Mouse (Mus musculus) midbrain, embryonic 13.5 days (tissue): ENCODE data around the gene Atoh8. TPM values are rescaled to one million over a fixed set of nuclear protein-coding genes. Genes with fewer than 3 reads are reported as not detected.

Source experiments
- ATAC-seq: fragments of 200-750 bp; cut with Nextera tagmentation; 2 replicates; pipeline ENCODE4 v1.8.0; 2017; ENCODE audit warnings: mild to moderate bottlenecking, moderate TSS enrichment, moderate library complexity
- H3K27ac ChIP-seq: fragments of 300-500 bp; sonication (generic); 2 replicates; pipeline ENCODE4 v1.5.1; 2015; ENCODE audit warnings: inconsistent platforms, mild to moderate bottlenecking, moderate library complexity
- H3K27me3 ChIP-seq: fragments of 300-500 bp; sonication (generic); 2 replicates; pipeline ENCODE4 v1.6.1; 2015; ENCODE audit warnings: mild to moderate bottlenecking, inconsistent platforms
- H3K36me3 ChIP-seq: fragments of 300-500 bp; sonication (generic); 2 replicates; pipeline ENCODE4 v1.6.1; 2015; ENCODE audit warnings: mild to moderate bottlenecking, inconsistent platforms
- H3K4me1 ChIP-seq: fragments of 300-500 bp; sonication (generic); replicated peaks from 2 replicates; pipeline ENCODE4 v1.6.1; 2015; ENCODE audit warnings: inconsistent platforms
- H3K4me2 ChIP-seq: fragments of 300-500 bp; sonication (generic); replicated peaks from 2 replicates; pipeline ENCODE4 v1.6.1; 2015; ENCODE audit warnings: moderate library complexity, mild to moderate bottlenecking, inconsistent platforms
- H3K4me3 ChIP-seq: fragments of 300-500 bp; sonication (generic); replicated peaks from 2 replicates; pipeline ENCODE4 v1.5.1; 2015; ENCODE audit warnings: mild to moderate bottlenecking, inconsistent platforms
- H3K9ac ChIP-seq: fragments of 300-500 bp; sonication (generic); replicated peaks from 2 replicates; pipeline ENCODE4 v1.6.1; 2015; ENCODE audit warnings: mild to moderate bottlenecking, inconsistent platforms
- H3K9me3 ChIP-seq: fragments of 300-500 bp; sonication (generic); 2 replicates; pipeline ENCODE4 v1.6.1; 2016; ENCODE audit warnings: mild to moderate bottlenecking, inconsistent platforms
- WGBS: fragments of 180-500 bp; shearing (Covaris S2); methylation state at CpG from one replicate; pipeline ENCODE4 v1.1.7; 2015; 5-methylcytosine and 5-hydroxymethylcytosine counted together
- polyA plus RNA-seq: library from polyadenylated mRNA; unstranded; fragments of >200 nt; fragmentation: Nextera tagmentation; extraction: Ambion mirVana; gene quantifications from 2 replicates; pipeline ENCODE4 v1.2.1, GENCODE M21; 2015

Atoh8 gene
- polyA plus RNA-seq, 1 experiment from 2014 or later: 3.8 TPM

DNA sequence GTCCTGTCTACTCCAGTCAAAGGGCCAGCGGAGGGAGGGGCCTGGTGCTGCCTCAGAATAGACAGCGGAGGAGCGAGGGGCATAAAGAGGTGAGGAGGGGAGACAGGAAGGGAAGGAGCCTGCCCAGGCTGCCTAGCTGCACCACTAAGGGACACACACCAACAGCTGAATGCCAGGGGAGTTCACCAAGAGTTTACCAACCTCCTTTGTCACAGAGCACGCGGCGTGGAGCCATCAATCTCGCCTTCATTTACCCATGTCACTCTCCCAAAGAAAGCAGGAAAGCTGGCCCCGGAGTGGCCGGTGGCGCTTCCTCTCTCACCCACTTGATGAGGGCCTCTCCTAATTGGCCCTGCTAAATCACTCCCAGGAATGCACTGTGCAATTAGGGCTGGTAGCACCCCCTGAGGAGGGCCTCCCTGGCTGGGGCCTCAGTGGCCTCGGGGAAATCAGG, 13.1 kb downstream of the Atoh8 start:
- Histone ChIP-seq H3K27ac (no peak overlapping the region), H3K4me1 (peaks cover 45% of the 10 kb centered on the region), H3K9me3 (no peaks in the 10 kb centered on the region), H3K27me3 (peaks cover 64% of the 10 kb centered on the region), H3K36me3 (no peaks in the 10 kb centered on the region), H3K4me3 (no peak overlapping the region), H3K4me2 (peak overlapping the region; percentile 17; the same call in 1 of the 2 replicates), H3K9ac (peak overlapping the region; percentile 16; the same call in 1 of the 2 replicates)
- WGBS: 4% methylated on average over 11 of the region's 11 CpGs
- peak; percentile 44 for ATAC-seq

DNA sequence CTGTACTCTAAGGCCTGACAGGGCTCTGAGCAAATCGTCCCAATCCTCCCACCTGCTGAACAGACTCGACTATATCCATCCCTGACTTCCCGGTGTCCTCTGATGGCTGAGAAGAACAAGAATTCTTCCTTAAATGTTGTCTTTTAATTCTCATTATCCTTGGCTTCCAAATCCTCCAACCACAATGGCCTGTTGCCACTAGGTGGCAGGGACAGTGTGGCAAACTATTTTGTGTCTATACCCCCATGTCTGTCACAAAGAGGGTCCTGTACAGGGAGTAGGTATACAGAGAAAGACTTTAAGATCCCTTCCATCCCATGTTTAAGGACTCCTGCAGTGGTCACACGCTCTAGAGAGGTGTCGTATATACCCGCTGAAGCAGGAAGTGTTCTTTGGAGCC, 14.1 kb downstream of the Atoh8 start:
- Histone ChIP-seq H3K9me3 (no peaks in the 10 kb centered on the region), H3K9ac (no peak overlapping the region), H3K27me3 (peaks cover 64% of the 10 kb centered on the region), H3K4me2 (no peak overlapping the region), H3K36me3 (no peaks in the 10 kb centered on the region), H3K4me1 (peaks cover 55% of the 10 kb centered on the region), H3K27ac (no peak overlapping the region), H3K4me3 (no peak overlapping the region)
- no peak for ATAC-seq
- WGBS: 48% methylated on average over 6 of the region's 6 CpGs

- Histone ChIP-seq H3K4me2 (no peak overlapping the region), H3K36me3 (no peaks in the 10 kb centered on the region), H3K9ac (no peak overlapping the region), H3K27me3 (peaks cover 58% of the 10 kb centered on the region), H3K27ac (no peak overlapping the region), H3K9me3 (no peaks in the 10 kb centered on the region), H3K4me1 (peaks cover 71% of the 10 kb centered on the region), H3K4me3 (no peak overlapping the region)
- 75% methylated on average over 5 of the region's 5 CpGs for WGBS
- no peak for ATAC-seq
These were observed 15.8 kb downstream of the Atoh8 start for GRCm38 (mm10) chr6:72219549-72219948.

DNA sequence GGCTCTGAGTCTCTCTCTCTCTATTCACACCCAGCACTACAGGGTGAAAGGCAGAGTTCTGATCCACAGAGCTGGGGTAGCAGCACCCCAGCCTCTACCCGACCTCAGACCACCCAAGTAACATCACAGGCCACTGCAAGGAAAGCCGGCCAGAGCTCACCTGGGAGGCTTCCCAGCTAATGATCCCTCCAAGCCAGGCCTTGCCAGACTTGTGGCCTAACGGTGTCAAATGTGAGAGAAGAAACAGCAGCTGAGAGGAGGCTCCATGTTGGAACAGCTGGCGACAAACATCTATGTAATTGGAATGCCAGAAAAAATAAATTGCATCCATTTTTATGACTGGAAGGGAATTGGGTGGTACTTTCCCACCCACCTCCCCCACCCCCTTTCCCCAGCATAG, 17.1 kb downstream of the Atoh8 start:
- H3K27ac ChIP-seq: no peak overlapping the region
- H3K4me1 ChIP-seq: peaks cover 71% of the 10 kb centered on the region
- no peak overlapping the region for H3K9ac ChIP-seq
- 56% methylated on average over 4 of the region's 4 CpGs for WGBS
- H3K36me3 ChIP-seq: no peaks in the 10 kb centered on the region
- H3K27me3 ChIP-seq: peaks cover 56% of the 10 kb centered on the region
- no peak overlapping the region for H3K4me2 ChIP-seq
- H3K4me3 ChIP-seq: no peak overlapping the region
- ATAC-seq: no peak
- H3K9me3 ChIP-seq: no peaks in the 10 kb centered on the region

- peak; percentile 21; the same call in 1 of the 2 replicates for ATAC-seq
- Histone ChIP-seq H3K27me3 (peaks cover 54% of the 10 kb centered on the region), H3K9me3 (no peaks in the 10 kb centered on the region), H3K36me3 (no peaks in the 10 kb centered on the region), H3K4me1 (peaks cover 62% of the 10 kb centered on the region), H3K4me3 (no peak overlapping the region), H3K9ac (peak overlapping the region; percentile 46; the same call in 1 of the 2 replicates), H3K27ac (peak overlapping the region; percentile 79), H3K4me2 (peak overlapping the region; percentile 44)
- WGBS: 65% methylated on average over 6 of the region's 6 CpGs
These were observed 18.0 kb downstream of the Atoh8 start for GRCm38 (mm10) chr6:72217415-72217784.

DNA sequence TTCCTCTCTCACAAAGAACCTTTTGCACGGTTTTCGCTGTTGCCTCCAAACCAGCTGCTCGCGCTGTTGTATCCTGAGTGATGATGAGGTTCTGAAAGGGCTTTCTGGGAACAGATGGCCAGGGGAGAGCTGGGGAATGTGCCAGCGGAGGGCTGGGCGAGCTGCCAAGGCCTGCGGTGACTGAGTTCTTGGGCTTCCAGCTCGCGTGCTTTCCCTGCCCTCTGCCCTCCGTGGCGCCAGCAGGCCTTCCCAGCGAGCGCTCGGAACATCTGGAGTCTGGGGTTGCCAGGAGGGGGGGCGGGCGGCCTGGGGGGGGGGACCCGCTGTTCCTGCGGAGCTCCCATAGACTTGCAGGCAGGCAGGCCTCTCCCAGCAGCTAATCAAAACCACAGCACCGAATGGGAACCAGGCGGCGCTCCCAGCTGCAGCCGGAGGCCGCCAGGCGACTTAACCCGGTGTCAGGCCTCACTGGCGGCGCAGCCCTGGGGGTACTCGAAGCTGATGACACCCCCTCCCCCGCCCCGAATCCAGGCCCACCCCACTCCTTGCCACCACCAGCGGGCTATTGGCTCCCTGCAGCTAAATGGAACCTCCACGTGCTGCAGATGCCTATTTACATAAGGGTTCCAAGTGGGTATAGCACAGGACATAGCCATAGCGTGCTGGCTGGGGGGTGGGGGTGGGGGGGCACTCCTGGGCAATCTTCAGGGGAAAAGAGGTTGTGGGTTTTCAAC, 18.5 kb downstream of the Atoh8 start:
- Histone ChIP-seq H3K27me3 (peaks cover 51% of the 10 kb centered on the region), H3K4me1 (peaks cover 56% of the 10 kb centered on the region), H3K9me3 (no peaks in the 10 kb centered on the region), H3K4me2 (peak overlapping the region; percentile 44), H3K27ac (peak overlapping the region; percentile 79), H3K9ac (peak overlapping the region; percentile 46; the same call in 1 of the 2 replicates), H3K4me3 (peak overlapping the region; percentile 16), H3K36me3 (no peaks in the 10 kb centered on the region)
- ATAC-seq: peak; percentile 93
- WGBS: under 1% methylated on average over 29 of the region's 33 CpGs

DNA sequence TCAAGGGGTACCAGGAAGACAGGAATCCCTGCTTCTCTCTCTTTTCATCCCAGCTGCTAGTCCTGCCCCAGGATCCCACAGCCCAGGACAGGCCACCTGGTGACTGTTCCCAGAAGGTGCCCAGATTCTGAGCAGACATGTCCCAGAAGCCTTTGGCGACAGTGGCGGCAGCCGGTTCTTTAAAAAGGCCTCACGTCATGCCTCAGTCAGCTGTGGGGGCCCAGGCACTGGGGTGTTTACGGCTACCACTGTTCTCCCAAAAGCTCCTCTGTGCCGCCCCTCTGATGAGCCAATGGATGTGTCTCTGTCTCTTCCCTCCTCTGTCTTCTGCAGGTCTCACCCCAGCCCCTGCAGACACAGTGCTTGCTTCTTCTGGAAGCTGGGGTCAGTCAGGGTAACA, 19.8 kb downstream of the Atoh8 start:
- Histone ChIP-seq H3K4me1 (peaks cover 61% of the 10 kb centered on the region), H3K27me3 (peaks cover 50% of the 10 kb centered on the region), H3K27ac (peak overlapping the region; percentile 79), H3K36me3 (no peaks in the 10 kb centered on the region), H3K4me3 (no peak overlapping the region), H3K9ac (0 out of 2 replicates have a peak overlapping the region, but pooled peaks have one; percentile 10), H3K9me3 (no peaks in the 10 kb centered on the region), H3K4me2 (0 out of 2 replicates have a peak overlapping the region, but pooled peaks have one; percentile 44)
- WGBS: 29% methylated on average over 6 of the region's 6 CpGs
- ATAC-seq: no peak

DNA sequence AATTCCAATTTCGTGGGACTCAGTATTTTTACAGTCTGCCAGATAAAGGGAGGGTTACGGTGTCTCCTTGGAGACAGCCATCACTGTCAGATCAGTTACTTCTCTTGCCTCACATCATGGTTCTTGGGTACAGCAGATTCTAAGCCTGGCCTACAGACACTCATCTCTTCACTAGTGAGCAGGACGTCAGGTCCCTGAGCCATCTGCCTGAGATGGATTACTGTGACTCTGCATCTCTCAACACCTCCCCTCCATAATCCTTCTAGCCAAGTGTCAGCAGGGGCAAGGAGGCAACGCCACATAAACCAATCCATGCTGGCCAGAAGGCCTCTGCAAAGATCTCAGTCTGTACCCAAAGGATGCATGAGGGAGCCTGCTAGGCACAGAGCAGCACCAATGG, 24.0 kb downstream of the Atoh8 start:
- no peak for ATAC-seq
- Histone ChIP-seq H3K4me2 (no peak overlapping the region), H3K4me3 (no peak overlapping the region), H3K27me3 (peaks cover 49% of the 10 kb centered on the region), H3K36me3 (no peaks in the 10 kb centered on the region), H3K9ac (no peak overlapping the region), H3K9me3 (no peaks in the 10 kb centered on the region), H3K4me1 (peaks cover 32% of the 10 kb centered on the region), H3K27ac (no peak overlapping the region)
- WGBS: 48% methylated on average over 4 of the region's 4 CpGs

DNA sequence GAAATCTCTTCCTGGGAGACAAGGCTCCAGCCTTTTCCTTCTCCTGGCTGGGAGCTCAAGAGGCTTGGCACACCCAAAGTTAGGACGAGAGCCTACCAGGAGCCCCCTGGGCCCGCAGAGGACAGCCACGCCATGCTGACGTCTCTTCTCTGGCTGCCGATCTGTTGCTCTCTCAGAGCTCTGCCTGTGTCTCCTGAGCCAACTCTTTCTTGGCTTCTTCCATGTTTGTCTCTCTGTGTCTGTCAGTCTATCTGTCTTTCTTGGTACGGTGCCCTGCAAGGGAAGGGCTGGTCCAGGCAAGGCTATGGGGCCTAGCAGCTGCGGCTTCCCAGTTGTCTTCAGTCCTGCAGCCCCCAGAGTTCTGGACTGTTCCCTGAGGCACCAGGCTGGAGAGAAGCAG, 24.6 kb downstream of the Atoh8 start:
- H3K9me3 ChIP-seq: no peaks in the 10 kb centered on the region
- no peak overlapping the region for H3K9ac ChIP-seq
- H3K4me2 ChIP-seq: no peak overlapping the region
- H3K27ac ChIP-seq: no peak overlapping the region
- ATAC-seq: no peak
- no peak overlapping the region for H3K4me3 ChIP-seq
- WGBS: 86% methylated on average over 7 of the region's 7 CpGs
- no peaks in the 10 kb centered on the region for H3K36me3 ChIP-seq
- H3K27me3 ChIP-seq: peaks cover 49% of the 10 kb centered on the region
- H3K4me1 ChIP-seq: peaks cover 27% of the 10 kb centered on the region

DNA sequence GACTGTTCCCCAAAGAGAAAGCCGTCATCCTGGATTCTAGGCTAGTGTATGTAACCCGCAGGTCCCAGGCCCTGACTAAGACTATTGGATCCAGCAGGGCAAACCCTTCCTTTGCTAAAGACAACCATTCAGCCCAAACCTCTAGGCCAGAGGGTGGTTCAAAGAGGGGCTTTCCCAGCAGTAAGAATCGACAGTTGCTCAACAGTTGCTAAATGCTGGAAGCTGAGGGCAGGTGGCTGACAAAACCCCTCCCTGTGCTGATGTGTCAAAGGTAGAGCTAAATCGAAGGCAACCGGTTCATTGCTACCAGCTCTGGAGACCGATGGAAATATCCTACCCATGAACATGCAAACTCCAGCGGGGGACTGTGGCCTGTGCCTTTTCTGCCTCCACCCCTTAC, 25.6 kb downstream of the Atoh8 start:
- Histone ChIP-seq H3K4me2 (no peak overlapping the region), H3K4me1 (peaks cover 16% of the 10 kb centered on the region), H3K36me3 (no peaks in the 10 kb centered on the region), H3K4me3 (no peak overlapping the region), H3K9ac (no peak overlapping the region), H3K27ac (no peak overlapping the region), H3K9me3 (no peaks in the 10 kb centered on the region), H3K27me3 (peaks cover 52% of the 10 kb centered on the region)
- no peak for ATAC-seq
- WGBS: 89% methylated on average over 7 of the region's 7 CpGs

DNA sequence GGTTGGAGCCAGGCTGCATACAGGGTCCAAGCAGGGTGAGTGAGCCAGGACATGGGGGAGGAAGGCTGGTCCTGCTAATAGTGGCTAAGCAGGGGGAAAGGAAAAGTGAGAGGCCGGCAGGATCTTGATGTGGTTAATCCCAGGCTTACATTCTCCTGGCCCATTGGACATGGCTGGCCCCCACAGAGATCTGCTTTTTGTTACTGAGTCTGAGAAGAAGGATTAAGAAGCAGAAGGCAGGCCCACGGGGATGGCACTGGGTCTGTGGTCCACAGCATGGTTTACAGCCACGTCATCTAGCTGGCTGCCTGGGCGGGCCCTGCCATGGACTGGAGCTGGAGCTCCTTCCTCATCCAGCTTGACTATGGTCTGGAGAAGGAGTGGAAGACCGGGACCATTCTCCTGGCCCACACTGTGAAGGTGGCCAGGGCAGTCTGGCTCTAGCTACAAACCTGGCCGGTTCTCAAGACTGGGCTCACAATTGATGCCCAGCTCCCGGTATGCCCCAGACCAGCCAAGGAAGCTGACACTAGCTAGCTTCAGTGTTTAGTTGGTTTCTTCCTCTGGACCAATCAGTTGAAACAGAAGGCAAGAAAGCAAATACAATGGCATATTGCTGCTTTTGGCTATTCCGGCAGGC, 26.9 kb downstream of the Atoh8 start:
- Histone ChIP-seq H3K4me1 (peaks cover 15% of the 10 kb centered on the region), H3K4me2 (no peak overlapping the region), H3K9ac (no peak overlapping the region), H3K27ac (no peak overlapping the region), H3K9me3 (no peaks in the 10 kb centered on the region), H3K27me3 (peaks cover 47% of the 10 kb centered on the region), H3K4me3 (no peak overlapping the region), H3K36me3 (no peaks in the 10 kb centered on the region)
- no peak; the same call in 1 of the 2 replicates for ATAC-seq
- WGBS: 62% methylated on average over 8 of the region's 8 CpGs

- peaks cover 36% of the 10 kb centered on the region for H3K27me3 ChIP-seq
- 74% methylated on average over 9 of the region's 9 CpGs for WGBS
These were observed 29.4 kb downstream of the Atoh8 start for GRCm38 (mm10) chr6:72206021-72206420.

More at GRCm38 (mm10) chr6:72206021-72206420, 29.4 kb downstream of the Atoh8 start:
- Histone ChIP-seq H3K9ac (no peak overlapping the region), H3K4me2 (no peak overlapping the region), H3K4me1 (peaks cover 12% of the 10 kb centered on the region), H3K4me3 (no peak overlapping the region), H3K36me3 (no peaks in the 10 kb centered on the region), H3K9me3 (no peaks in the 10 kb centered on the region), H3K27ac (no peak overlapping the region)
- no peak for ATAC-seq
